Mouse (Mus musculus): ENCODE results near the gene Zfp827. TPM values are rescaled to one million over a fixed set of nuclear protein-coding genes. Genes with fewer than 3 reads are reported as not detected.

The Zfp827 gene
- polyA plus RNA-seq, 1 experiment from 2014 or later = 5.5 TPM

DNA sequence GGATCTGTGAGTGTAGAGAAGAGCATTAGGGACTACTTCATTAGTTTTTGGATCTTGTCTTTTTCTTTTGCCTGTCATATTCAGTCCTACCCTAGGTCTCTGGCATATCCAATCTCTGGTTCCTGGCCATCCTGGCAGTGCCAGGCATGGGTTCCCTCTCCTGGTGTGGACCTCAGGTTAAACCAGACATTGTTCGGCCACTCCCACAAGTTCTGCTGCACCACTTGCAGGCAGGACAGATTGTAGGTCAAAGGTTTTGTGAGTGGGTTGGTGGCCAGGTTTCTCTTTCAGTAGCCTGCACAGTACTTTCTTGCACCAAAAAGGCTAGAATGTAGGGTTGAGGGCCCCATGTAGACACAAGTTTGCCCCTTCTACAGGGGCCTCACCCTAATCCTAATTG is 125.0 kb downstream of the Zfp827 start:
- no peak for ATAC-seq (ENCODE audit: low read depth)
- Histone ChIP-seq H3K27me3 (ENCODE audit: control insufficient read depth, insufficient read depth, low read depth, low read length) (no peaks in the 10 kb centered on the region), H3K36me3 (ENCODE audit: control insufficient read depth, insufficient read depth, low read length) (no peaks in the 10 kb centered on the region; the same call in 1 of the 2 replicates), H3K4me2 (ENCODE audit: low read depth, low read length) (no peak overlapping the region), H3K4me3 (ENCODE audit: low read length) (no peak overlapping the region), H3K9ac (ENCODE audit: low read length) (no peak overlapping the region), H3K9me3 (ENCODE audit: control insufficient read depth, low read length) (no peaks in the 10 kb centered on the region), H3K4me1 (replicated peaks; ENCODE audit: control insufficient read depth, insufficient read depth, low read length) (0 out of 2 replicates have a peak, but pooled peaks cover under 1% of the 10 kb centered on the region), H3K27ac (ENCODE audit: low read length) (no peak overlapping the region)
- 86% methylated on average over 1 of the region's 1 CpGs for WGBS

DNA sequence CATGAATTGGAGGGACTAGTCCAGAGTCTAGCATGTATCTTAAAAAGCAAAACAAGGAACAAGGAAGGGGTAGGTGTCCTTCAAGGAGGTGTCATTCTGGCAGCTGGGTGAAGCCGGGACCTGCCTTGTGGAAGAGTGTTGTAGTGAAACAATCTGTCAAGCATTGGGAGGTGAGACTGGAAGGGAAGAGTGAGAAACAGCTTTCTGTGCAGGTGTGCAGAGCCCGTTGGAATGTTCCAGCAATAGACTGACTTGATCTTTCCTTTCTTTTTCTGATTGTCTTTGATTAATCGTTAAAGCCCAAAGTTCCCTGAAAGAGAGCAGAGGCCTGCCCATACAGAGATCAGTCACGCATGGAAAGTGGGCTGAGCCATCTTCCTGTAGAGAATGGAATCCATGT is 125.4 kb downstream of the Zfp827 start:
- Histone ChIP-seq H3K9ac (ENCODE audit: low read length) (no peak overlapping the region), H3K9me3 (ENCODE audit: control insufficient read depth, low read length) (no peaks in the 10 kb centered on the region), H3K4me2 (ENCODE audit: low read depth, low read length) (no peak overlapping the region), H3K4me3 (ENCODE audit: low read length) (no peak overlapping the region), H3K4me1 (replicated peaks; ENCODE audit: control insufficient read depth, insufficient read depth, low read length) (peaks cover 3% of the 10 kb centered on the region; the same call in 1 of the 2 replicates), H3K27ac (ENCODE audit: low read length) (no peak overlapping the region), H3K36me3 (ENCODE audit: control insufficient read depth, insufficient read depth, low read length) (no peaks in the 10 kb centered on the region; the same call in 1 of the 2 replicates), H3K27me3 (ENCODE audit: control insufficient read depth, insufficient read depth, low read depth, low read length) (no peaks in the 10 kb centered on the region)
- 86% methylated on average over 4 of the region's 4 CpGs for WGBS
- ATAC-seq (ENCODE audit: low read depth) = no peak

DNA sequence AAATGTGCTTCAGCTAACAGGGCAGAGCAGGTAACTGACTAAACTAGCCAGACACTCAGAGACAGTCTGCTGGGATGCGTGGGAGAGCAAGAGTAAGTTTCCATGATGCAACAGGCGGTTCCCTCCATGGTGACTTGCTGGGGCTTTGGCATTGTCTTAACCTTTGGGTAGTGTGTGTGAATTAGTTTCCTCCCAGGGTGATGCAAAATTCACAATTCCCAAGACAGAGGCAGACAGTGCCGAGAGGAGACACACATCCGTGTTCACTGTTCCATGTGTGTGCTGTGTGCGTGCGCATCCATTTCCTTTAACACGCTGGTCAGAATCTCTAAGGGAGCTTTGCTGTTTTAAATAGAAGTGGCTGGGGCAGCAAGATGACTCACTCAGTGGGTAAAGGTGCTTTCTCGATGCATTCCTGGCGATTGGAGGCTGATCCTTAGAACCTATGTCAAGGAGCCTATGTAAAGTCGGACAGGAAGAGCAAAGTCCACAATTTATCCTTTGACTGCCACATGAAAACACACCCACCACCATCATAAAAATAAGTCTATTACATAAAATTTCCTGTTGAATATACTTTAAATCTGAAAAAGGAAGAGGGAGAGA is 127.4 kb downstream of the Zfp827 start:
- ATAC-seq (ENCODE audit: low read depth) = no peak
- no peaks in the 10 kb centered on the region; the same call in 1 of the 2 replicates for H3K36me3 ChIP-seq (ENCODE audit: control insufficient read depth, insufficient read depth, low read length)
- no peaks in the 10 kb centered on the region for H3K9me3 ChIP-seq (ENCODE audit: control insufficient read depth, low read length)
- no peaks in the 10 kb centered on the region for H3K27me3 ChIP-seq (ENCODE audit: control insufficient read depth, insufficient read depth, low read depth, low read length)
- no peak overlapping the region for H3K9ac ChIP-seq (ENCODE audit: low read length)
- no peak overlapping the region for H3K4me3 ChIP-seq (ENCODE audit: low read length)
- H3K27ac ChIP-seq (ENCODE audit: low read length) = no peak overlapping the region
- H3K4me2 ChIP-seq (ENCODE audit: low read depth, low read length) = no peak overlapping the region
- peaks cover 18% of the 10 kb centered on the region for H3K4me1 ChIP-seq (replicated peaks; ENCODE audit: control insufficient read depth, insufficient read depth, low read length)
- WGBS = 92% methylated on average over 10 of the region's 10 CpGs

DNA sequence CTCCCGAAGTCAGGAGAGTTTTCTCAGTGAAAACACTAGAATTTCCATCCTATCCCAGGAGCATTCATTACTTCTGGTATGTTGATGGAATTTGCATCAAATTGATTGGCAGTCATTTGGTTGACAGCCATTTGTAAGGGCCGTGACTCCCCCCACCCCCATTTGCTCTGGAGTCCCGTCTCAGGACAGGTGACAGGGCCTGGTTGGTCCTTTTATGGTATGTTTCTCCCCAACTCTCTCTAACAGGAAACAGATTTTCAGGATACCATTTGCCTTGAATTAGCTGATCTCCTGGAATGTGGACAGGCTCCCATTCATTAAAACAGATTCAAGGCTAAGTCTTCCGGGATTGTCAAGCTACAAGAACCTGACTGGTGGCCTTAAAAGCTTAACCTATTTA is 129.1 kb downstream of the Zfp827 start:
- Histone ChIP-seq H3K27ac (ENCODE audit: low read length) (no peak overlapping the region), H3K9me3 (ENCODE audit: control insufficient read depth, low read length) (no peaks in the 10 kb centered on the region), H3K4me3 (ENCODE audit: low read length) (no peak overlapping the region), H3K4me1 (replicated peaks; ENCODE audit: control insufficient read depth, insufficient read depth, low read length) (peaks cover 18% of the 10 kb centered on the region), H3K36me3 (ENCODE audit: control insufficient read depth, insufficient read depth, low read length) (no peaks in the 10 kb centered on the region; the same call in 1 of the 2 replicates), H3K4me2 (ENCODE audit: low read depth, low read length) (no peak overlapping the region), H3K27me3 (ENCODE audit: control insufficient read depth, insufficient read depth, low read depth, low read length) (no peaks in the 10 kb centered on the region), H3K9ac (ENCODE audit: low read length) (no peak overlapping the region)
- ATAC-seq (ENCODE audit: low read depth) = no peak
- 73% methylated on average over 4 of the region's 4 CpGs for WGBS

DNA sequence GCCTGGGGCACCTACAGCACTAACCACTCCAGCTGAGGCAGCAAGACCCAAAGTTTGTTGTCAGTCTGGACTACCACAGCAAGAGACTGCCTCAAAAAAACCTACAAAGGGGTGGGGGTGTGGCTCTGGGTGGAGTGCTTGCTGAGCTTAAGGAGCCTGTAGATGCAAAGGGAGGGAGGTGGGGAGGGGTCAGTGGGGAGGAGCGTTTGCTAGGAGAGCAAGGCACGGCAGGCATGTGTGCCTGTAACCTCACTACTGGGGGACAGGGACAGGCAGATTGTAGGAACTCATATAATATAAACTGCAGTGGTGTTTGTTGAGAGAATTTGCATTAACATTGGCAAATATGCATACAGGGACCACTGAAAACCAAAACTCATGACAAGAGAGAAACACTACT is 130.1 kb downstream of the Zfp827 start:
- 0 out of 2 replicates have a peak, but pooled peaks have one; percentile 13 for ATAC-seq (ENCODE audit: low read depth)
- H3K4me3 ChIP-seq (ENCODE audit: low read length) = no peak overlapping the region

DNA sequence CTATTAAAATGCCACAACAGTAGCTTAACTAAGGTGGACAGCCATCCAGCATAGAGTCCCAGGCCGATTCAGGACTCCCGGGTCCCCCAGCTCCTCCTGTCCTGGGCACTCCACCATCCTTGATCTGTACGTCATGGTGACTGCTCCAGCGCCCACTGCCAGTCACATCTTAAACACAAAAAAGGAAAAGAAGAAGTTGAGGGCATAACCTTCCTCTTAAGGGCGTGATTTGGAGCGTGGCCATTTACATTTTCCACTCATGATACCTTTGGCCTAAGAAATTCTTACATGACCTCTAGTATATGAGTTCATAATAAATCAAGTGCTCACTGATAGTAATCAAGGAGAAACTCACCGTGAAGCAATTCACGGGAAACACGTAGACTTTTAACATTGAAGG is 131.2 kb downstream of the Zfp827 start:
- WGBS = 71% methylated on average over 9 of the region's 9 CpGs
- ATAC-seq (ENCODE audit: low read depth) = no peak
- Histone ChIP-seq H3K9me3 (ENCODE audit: control insufficient read depth, low read length) (no peaks in the 10 kb centered on the region), H3K4me2 (ENCODE audit: low read depth, low read length) (no peak overlapping the region), H3K4me1 (replicated peaks; ENCODE audit: control insufficient read depth, insufficient read depth, low read length) (peaks cover 31% of the 10 kb centered on the region), H3K27ac (ENCODE audit: low read length) (no peak overlapping the region), H3K4me3 (ENCODE audit: low read length) (no peak overlapping the region), H3K27me3 (ENCODE audit: control insufficient read depth, insufficient read depth, low read depth, low read length) (no peaks in the 10 kb centered on the region), H3K36me3 (ENCODE audit: control insufficient read depth, insufficient read depth, low read length) (no peaks in the 10 kb centered on the region; the same call in 1 of the 2 replicates), H3K9ac (ENCODE audit: low read length) (no peak overlapping the region)

More for the DNA sequence above, 130.1 kb downstream of the Zfp827 start:
- peaks cover 28% of the 10 kb centered on the region for H3K4me1 ChIP-seq (replicated peaks; ENCODE audit: control insufficient read depth, insufficient read depth, low read length)
- H3K9ac ChIP-seq (ENCODE audit: low read length) = no peak overlapping the region
- 37% methylated on average over 2 of the region's 2 CpGs for WGBS
- H3K9me3 ChIP-seq (ENCODE audit: control insufficient read depth, low read length) = no peaks in the 10 kb centered on the region
- H3K4me2 ChIP-seq (ENCODE audit: low read depth, low read length) = no peak overlapping the region
- no peaks in the 10 kb centered on the region; the same call in 1 of the 2 replicates for H3K36me3 ChIP-seq (ENCODE audit: control insufficient read depth, insufficient read depth, low read length)
- no peak overlapping the region for H3K27ac ChIP-seq (ENCODE audit: low read length)
- no peaks in the 10 kb centered on the region for H3K27me3 ChIP-seq (ENCODE audit: control insufficient read depth, insufficient read depth, low read depth, low read length)

DNA sequence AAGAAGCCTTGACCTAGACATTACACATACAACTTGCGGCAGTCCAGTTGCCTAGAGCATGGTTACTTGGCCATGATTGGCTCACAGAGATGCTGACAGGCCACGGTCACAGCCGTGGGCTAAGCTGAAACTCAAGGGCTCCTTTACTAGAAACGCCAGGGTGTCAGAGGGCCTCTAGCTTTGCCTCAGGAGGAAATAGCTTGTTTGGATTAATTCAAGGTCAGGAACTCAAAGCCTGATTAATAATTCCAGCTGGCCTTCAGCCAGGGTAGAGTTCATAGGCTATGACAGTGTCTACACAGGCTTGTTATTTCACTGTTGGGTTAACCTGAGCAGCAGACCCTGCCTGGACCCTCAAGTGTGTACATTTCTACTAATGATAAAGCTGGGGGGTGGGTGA is 132.1 kb downstream of the Zfp827 start:
- H3K4me1 ChIP-seq (replicated peaks; ENCODE audit: control insufficient read depth, insufficient read depth, low read length) = peaks cover 31% of the 10 kb centered on the region
- H3K36me3 ChIP-seq (ENCODE audit: control insufficient read depth, insufficient read depth, low read length) = no peaks in the 10 kb centered on the region
- peak; percentile 65 for ATAC-seq (ENCODE audit: low read depth)
- H3K27me3 ChIP-seq (ENCODE audit: control insufficient read depth, insufficient read depth, low read depth, low read length) = no peaks in the 10 kb centered on the region
- peak overlapping the region; percentile 15; the same call in 1 of the 2 replicates for H3K4me2 ChIP-seq (ENCODE audit: low read depth, low read length)
- no peaks in the 10 kb centered on the region for H3K9me3 ChIP-seq (ENCODE audit: control insufficient read depth, low read length)
- 11% methylated on average over 4 of the region's 4 CpGs for WGBS
- H3K27ac ChIP-seq (ENCODE audit: low read length) = peak overlapping the region; percentile 38
- no peak overlapping the region for H3K9ac ChIP-seq (ENCODE audit: low read length)
- H3K4me3 ChIP-seq (ENCODE audit: low read length) = no peak overlapping the region

DNA sequence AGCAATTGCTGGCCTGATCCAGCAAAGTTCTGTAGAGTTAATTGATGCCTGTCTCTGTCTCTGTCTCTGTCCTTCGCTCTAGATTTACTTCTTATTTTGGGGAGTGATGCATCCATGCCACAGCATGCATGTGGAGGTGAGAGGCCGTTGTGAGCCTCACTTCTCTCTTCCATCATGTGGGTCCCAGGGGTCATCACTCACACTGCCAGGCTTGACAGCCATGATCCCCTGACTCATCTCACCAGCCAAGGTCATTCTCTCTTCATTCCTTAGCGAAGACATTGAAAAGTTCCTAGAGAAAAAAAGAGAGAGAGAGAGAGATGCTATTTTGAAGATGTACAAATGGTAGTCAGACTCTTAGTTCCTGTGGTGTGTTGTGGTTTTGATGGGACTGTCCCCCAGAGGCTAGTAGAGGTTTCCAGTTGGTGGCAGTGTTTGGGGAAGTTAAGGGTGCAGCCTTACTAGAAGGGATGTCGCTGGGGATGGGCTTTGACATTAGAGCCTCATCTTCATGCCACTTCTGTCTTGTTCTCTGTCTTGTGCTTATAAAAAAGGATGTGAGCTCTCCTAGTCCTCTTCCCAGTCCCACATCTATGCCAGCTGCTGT is 133.0 kb downstream of the Zfp827 start:
- H3K4me2 ChIP-seq (ENCODE audit: low read depth, low read length) = no peak overlapping the region
- 83% methylated on average over 4 of the region's 4 CpGs for WGBS
- H3K27ac ChIP-seq (ENCODE audit: low read length) = no peak overlapping the region
- no peaks in the 10 kb centered on the region for H3K27me3 ChIP-seq (ENCODE audit: control insufficient read depth, insufficient read depth, low read depth, low read length)
- H3K9me3 ChIP-seq (ENCODE audit: control insufficient read depth, low read length) = no peaks in the 10 kb centered on the region
- no peak overlapping the region for H3K4me3 ChIP-seq (ENCODE audit: low read length)
- ATAC-seq (ENCODE audit: low read depth) = no peak
- peaks cover 3% of the 10 kb centered on the region; the same call in 1 of the 2 replicates for H3K36me3 ChIP-seq (ENCODE audit: control insufficient read depth, insufficient read depth, low read length)
- peaks cover 31% of the 10 kb centered on the region for H3K4me1 ChIP-seq (replicated peaks; ENCODE audit: control insufficient read depth, insufficient read depth, low read length)
- no peak overlapping the region for H3K9ac ChIP-seq (ENCODE audit: low read length)

DNA sequence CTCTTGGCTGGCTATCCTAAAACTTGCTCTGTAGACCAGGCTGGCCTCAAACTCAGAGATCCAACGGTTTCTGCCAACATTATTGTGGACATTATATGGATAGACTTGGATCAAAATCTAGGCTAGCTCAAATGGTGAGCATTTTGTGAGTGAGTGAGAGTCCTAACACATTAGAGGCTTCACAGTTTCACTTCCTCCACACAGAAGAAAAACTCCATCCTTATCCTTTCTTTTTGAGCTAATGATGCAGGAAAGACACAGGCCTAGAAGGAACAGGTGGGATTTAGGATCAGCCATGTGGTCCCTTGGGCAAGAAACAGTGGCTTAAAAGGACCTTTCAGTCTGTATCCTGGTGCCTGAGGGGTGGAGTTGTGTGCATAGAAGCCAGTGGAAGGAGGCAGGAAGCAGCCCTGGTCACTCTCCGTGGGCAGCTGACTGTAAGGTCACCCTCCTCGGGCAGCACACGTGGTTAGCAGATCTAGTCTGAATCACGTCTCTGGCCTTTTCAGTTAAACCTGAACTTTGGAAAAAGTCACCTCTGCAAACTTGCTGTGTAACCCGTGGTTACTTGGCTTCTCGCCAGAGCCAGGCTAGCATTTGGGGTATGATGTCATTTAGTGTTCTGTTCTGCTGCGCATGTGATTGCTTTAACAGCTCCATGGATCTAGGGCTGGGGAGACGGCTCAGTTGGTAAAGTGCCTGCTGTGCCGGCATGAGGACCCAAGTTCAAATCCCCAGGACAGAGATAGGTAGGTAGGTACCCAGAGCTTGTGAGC is 134.5 kb downstream of the Zfp827 start:
- Histone ChIP-seq H3K9ac (ENCODE audit: low read length) (no peak overlapping the region; the same call in 1 of the 2 replicates), H3K4me3 (ENCODE audit: low read length) (no peak overlapping the region), H3K36me3 (ENCODE audit: control insufficient read depth, insufficient read depth, low read length) (peaks cover 3% of the 10 kb centered on the region; the same call in 1 of the 2 replicates), H3K9me3 (ENCODE audit: control insufficient read depth, low read length) (no peaks in the 10 kb centered on the region), H3K4me2 (ENCODE audit: low read depth, low read length) (no peak overlapping the region), H3K27me3 (ENCODE audit: control insufficient read depth, insufficient read depth, low read depth, low read length) (no peaks in the 10 kb centered on the region), H3K4me1 (replicated peaks; ENCODE audit: control insufficient read depth, insufficient read depth, low read length) (peaks cover 31% of the 10 kb centered on the region), H3K27ac (ENCODE audit: low read length) (peak overlapping the region; percentile 47)
- WGBS = 23% methylated on average over 10 of the region's 10 CpGs
- peak; percentile 63; the same call in 1 of the 2 replicates for ATAC-seq (ENCODE audit: low read depth)

Data from lung, embryonic 16.5 days (tissue).